In the genomic region with DNA sequence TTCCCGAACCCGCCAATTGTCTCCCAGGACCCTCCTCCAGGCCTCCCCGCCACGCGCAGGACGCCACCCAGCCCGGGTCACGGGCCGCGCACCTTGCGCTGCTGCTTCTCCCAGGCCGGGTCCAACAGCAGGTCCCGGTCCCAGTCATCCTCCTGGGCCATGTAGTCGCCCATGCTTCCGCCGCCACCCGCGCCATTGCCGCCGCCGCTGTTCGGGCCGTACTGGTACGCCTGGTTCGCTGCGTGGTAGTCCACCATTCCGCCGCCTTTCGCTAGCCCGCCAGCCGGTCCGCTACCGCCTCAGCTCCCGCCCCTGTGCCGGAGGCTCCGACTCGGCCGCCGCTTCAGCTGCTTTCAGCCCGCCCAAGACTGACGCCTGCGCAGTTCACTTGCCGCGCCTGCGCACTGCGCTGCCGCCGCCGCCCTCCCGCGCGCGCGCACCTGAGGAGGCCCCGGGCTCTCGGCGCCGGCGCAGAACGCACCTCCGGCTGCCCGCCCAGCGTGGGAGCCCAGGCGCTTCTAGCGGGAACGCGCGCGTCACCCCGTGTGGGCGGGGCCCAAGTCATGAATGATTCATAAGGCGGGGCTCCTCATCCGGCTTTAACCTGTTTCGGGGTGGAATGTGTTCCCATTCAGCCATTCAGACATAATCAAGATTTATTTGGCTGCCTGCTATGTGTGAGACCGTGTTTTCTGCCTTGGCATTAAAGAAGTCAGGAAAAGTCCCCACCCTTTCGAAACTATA, we compare ENCODE assay signal across 8 mouse cellular contexts. TPM values are rescaled to one million over a fixed set of nuclear protein-coding genes. Genes with fewer than 3 reads are reported as not detected.
DNase-seq lines count a peak whose midpoint lies in the region; ATAC-seq and TF ChIP-seq lines count a peak whose summit lies in the region.

A gene (minus strand): TSS at position 414 of the 744 bp plus-strand sequence.

- peak; percentile 92 for ATAC-seq in kidney, embryonic 15.5 days (replicated peaks; ENCODE audit: low FRiP score)
- peak; percentile 91 for ATAC-seq in monocyte, adult 5-6 weeks (replicated peaks; ENCODE audit: insufficient number of reproducible peaks, low FRiP score, low TSS enrichment, poor library complexity, severe bottlenecking)

- WGBS in heart, embryonic 10.5 days: under 1% methylated on average over 76 of the region's 76 CpGs
- WGBS in kidney, embryonic 15.5 days: under 1% methylated on average over 76 of the region's 76 CpGs

- DNase-seq in A20 (ENCODE audit: low read depth, low spot score): peak; percentile 99
- peak; percentile 99 for DNase-seq in heart, embryonic 10.5 days (ENCODE audit: low spot score)
- DNase-seq in liver: peak; percentile 99
- peak; percentile 99 for DNase-seq in spleen, postnatal 4 days (ENCODE audit: low spot score in 2 of 2)

- peak; percentile 70; the same call in 1 of the 2 replicates for TF ChIP-seq POLR2A in bone marrow macrophage, adult 2 months (IDR thresholded peaks at IDR 0.05; ENCODE audit: borderline replicate concordance, low read depth, low read length)
- peak; percentile 98 for TF ChIP-seq POLR2A in embryonic fibroblast, embryonic 13.5 days (IDR thresholded peaks at IDR 0.05; ENCODE audit: low read depth, low read length)

- TF ChIP-seq CTCF in bone marrow macrophage, adult 2 months (IDR thresholded peaks at IDR 0.05; ENCODE audit: low read depth, low read length): no peak
- TF ChIP-seq CTCF in embryonic fibroblast, embryonic 13.5 days (IDR thresholded peaks at IDR 0.05; ENCODE audit: borderline replicate concordance, insufficient read depth, low read length): no peak

- no peaks in the 10 kb centered on the region for H3K27me3 ChIP-seq in heart, embryonic 10.5 days (ENCODE audit: insufficient read depth, poor library complexity, severe bottlenecking)
- H3K27me3 ChIP-seq in kidney, embryonic 15.5 days: no peaks in the 10 kb centered on the region

- peak within 1 kb of the TSS; percentile 87 for H3K4me2 ChIP-seq in kidney, embryonic 15.5 days

- peak within 1 kb of the TSS; percentile 93 for H3K4me3 ChIP-seq in bone marrow macrophage, adult 2 months (ENCODE audit: insufficient read depth, low read length)
- H3K4me3 ChIP-seq in embryonic fibroblast, embryonic 13.5 days (ENCODE audit: insufficient read depth, low read length): peak within 1 kb of the TSS; percentile 80
- H3K4me3 ChIP-seq in heart, embryonic 10.5 days: peak within 1 kb of the TSS; percentile 100
- H3K4me3 ChIP-seq in kidney, embryonic 15.5 days (replicated peaks): peak within 1 kb of the TSS; percentile 72

- H3K36me3 ChIP-seq in heart, embryonic 10.5 days: no peaks in the 10 kb centered on the region
- no peaks in the 10 kb centered on the region for H3K36me3 ChIP-seq in kidney, embryonic 15.5 days

- no peaks in the 10 kb centered on the region for H3K9me3 ChIP-seq in heart, embryonic 10.5 days
- H3K9me3 ChIP-seq in kidney, embryonic 15.5 days (replicated peaks): no peaks in the 10 kb centered on the region

- peaks cover 35% of the 10 kb centered on the region for H3K4me1 ChIP-seq in bone marrow macrophage, adult 2 months (ENCODE audit: control insufficient read depth, insufficient read depth, low read length)
- peaks cover 9% of the 10 kb centered on the region for H3K4me1 ChIP-seq in embryonic fibroblast, embryonic 13.5 days (ENCODE audit: control insufficient read depth, insufficient read depth, low read length)
- H3K4me1 ChIP-seq in heart, embryonic 10.5 days: peaks cover 49% of the 10 kb centered on the region
- peaks cover 66% of the 10 kb centered on the region for H3K4me1 ChIP-seq in kidney, embryonic 15.5 days

- H3K9ac ChIP-seq in kidney, embryonic 15.5 days: peak within 1 kb of the TSS; percentile 92

- peak within 1 kb of the TSS; percentile 30; the same call in 1 of the 2 replicates for H3K27ac ChIP-seq in bone marrow macrophage, adult 2 months (ENCODE audit: insufficient read depth, low read depth, low read length)
- peak within 1 kb of the TSS; percentile 93 for H3K27ac ChIP-seq in embryonic fibroblast, embryonic 13.5 days (ENCODE audit: insufficient read depth, low read length)
- H3K27ac ChIP-seq in heart, embryonic 10.5 days: peak within 1 kb of the TSS; percentile 96
- H3K27ac ChIP-seq in kidney, embryonic 15.5 days: peak within 1 kb of the TSS; percentile 93

RNA-seq across cellular contexts. Expression of the gene that starts here (rescaled TPM):
- 92.7 and 105 TPM in 2 replicates for polyA plus RNA-seq in bone marrow macrophage, adult 2 months (2012; ENCODE audit: insufficient read depth, insufficient read length, missing spikeins)
- 446 and 575 TPM in 2 replicates for polyA plus RNA-seq in embryonic fibroblast, embryonic 13.5 days (2011; ENCODE audit: insufficient read length, low read depth, missing spikeins)
- polyA plus RNA-seq in heart, embryonic 10.5 days (2016; fragmentation: Nextera tagmentation; extraction: Ambion mirVana): 319 and 371 TPM in 2 replicates
- polyA plus RNA-seq in kidney, embryonic 15.5 days (2015; fragmentation: Nextera tagmentation; extraction: Ambion mirVana): 288 and 312 TPM in 2 replicates
- 25.4 to 66.0 TPM (median 36.9 TPM) in 3 replicates for total RNA-seq in monocyte, adult 5-6 weeks (2017)

Comparison
In these comparisons a context has a peak if more than half of its experiments do, and no peak if none do; other contexts are left out.
1. Peak in every context shown above with its lines: DNase-seq, ATAC-seq, H3K4me3 ChIP-seq and H3K27ac ChIP-seq.
2. H3K27ac ChIP-seq: peak in every context shown above with its lines; median percentile 96 in heart, embryonic 10.5 days; 93 in embryonic fibroblast, embryonic 13.5 days; 93 in kidney, embryonic 15.5 days; 30 in bone marrow macrophage, adult 2 months.